Mouse (Mus musculus) liver, adult 2 months (tissue): Measurements from ENCODE around the gene Iqcf4.

Experiments used
- CTCF ChIP-seq: fragments of 200-500 bp; IDR thresholded peaks from 2 replicates; pipeline ENCODE4 v1.5.1; 2011; ENCODE audit warnings: low read depth, low read length, control low read depth
- POLR2A ChIP-seq: fragments of 200-500 bp; IDR thresholded peaks from 2 replicates; pipeline ENCODE4 v1.6.1; 2011; ENCODE audit warnings: low read length, control low read depth; ENCODE audit not compliant: insufficient read depth; ENCODE audit errors: extremely low read depth

DNA sequence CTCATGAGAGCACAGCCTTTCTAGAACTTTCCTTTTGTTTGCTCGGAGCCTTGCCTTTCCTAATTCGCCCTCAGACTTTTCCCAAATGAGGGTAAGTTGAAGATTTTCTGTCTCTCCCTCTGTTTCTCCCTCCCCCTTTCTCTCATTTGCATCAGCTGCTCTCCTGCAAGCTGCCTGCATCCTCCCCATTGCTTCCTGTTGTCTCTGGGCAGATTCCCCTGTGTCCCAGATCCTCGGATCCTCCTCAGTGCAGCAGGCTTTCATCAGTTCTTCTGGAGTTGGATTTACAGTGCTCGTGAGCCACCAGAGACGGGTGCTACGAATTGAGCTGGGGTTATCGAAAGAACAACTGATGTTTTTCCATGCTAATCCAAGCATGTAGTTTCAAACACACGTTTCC is 6.8 kb downstream of the Iqcf4 start:
- TF ChIP-seq CTCF: no peak
- no peak for TF ChIP-seq POLR2A
